Mouse (Mus musculus): ENCODE results near the gene Pars2. TPM values are rescaled to one million over a fixed set of nuclear protein-coding genes. Genes with fewer than 3 reads are reported as not detected.
A peak's percentile ranks its signal among the peaks of the same experiment; 100 is the strongest.

Pars2 gene
- polyA plus RNA-seq, 1 experiment from 2014 or later, result 11.8 TPM

DNA sequence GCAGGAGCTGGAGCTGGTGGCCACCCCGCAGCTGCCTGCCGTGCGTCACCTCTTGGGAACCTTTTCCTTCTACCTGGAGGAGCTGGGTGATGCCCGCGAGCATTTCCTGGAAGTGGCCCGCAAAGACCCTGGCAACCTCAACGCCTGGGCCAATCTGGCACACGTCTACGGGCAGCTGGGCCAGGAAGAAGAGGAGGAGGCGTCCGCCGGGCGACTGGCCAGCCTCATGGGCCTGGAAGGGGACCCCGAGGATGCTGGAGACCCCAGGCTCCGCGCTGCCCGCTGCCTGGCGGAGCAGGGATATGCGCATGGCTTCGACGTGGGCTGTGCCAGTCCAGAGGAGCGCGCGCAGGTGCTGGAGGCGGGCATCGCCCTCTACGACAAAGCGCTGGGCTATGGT lies 28.2 kb upstream of the Pars2 start:
- Histone ChIP-seq H3K36me3 (ENCODE audit: insufficient read depth, low read length) (no peaks in the 10 kb centered on the region), H3K27ac (no peak overlapping the region), H3K9ac (ENCODE audit: low read depth, low read length) (no peak overlapping the region), H3K4me3 (replicated peaks; ENCODE audit: low read depth, low read length) (0 out of 2 replicates have a peak overlapping the region, but pooled peaks have one; percentile 15), H3K4me2 (ENCODE audit: low read length) (peak overlapping the region; percentile 43), H3K4me1 (replicated peaks; ENCODE audit: insufficient read depth, low read length) (0 out of 2 replicates have a peak, but pooled peaks cover 5% of the 10 kb centered on the region), H3K27me3 (ENCODE audit: insufficient read depth, low read length) (peaks cover 16% of the 10 kb centered on the region), H3K9me3 (replicated peaks; ENCODE audit: low read length) (no peaks in the 10 kb centered on the region)
- DNase-seq (ENCODE audit: low spot score) (no peak), ATAC-seq (replicated peaks; ENCODE audit: low FRiP score, low read depth) (no peak)
- TF ChIP-seq CTCF (IDR thresholded peaks at IDR 0.05; ENCODE audit: low read depth), result no peak
- 25% methylated on average over 25 of the region's 28 CpGs for WGBS

DNA sequence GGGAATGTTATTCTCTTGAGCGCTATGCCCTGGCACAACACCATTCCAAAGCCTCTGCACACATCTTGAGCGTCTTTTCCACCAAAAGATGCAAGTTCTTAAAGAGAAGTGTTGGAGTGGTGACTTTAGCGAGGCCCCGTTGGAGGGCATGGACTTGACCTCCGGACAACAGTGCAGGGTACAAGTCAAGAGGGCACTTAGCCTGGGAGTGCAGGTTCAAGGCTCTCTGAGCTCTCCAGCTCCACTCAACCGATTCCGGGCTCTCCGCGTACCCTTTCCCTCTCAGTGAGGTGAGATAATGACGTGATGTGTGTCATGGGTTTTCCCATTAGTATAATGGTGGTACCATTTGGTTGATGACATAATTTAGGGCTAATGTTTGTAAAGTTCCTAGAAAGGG lies 26.6 kb upstream of the Pars2 start:
- no peak overlapping the region for H3K27ac ChIP-seq
- H3K4me3 ChIP-seq (replicated peaks; ENCODE audit: low read depth, low read length), result no peak overlapping the region
- H3K27me3 ChIP-seq (ENCODE audit: insufficient read depth, low read length), result peaks cover 16% of the 10 kb centered on the region
- 0 out of 2 replicates have a peak, but pooled peaks cover 7% of the 10 kb centered on the region for H3K4me1 ChIP-seq (replicated peaks; ENCODE audit: insufficient read depth, low read length)
- WGBS, result 89% methylated on average over 10 of the region's 10 CpGs
- no peak for ATAC-seq (replicated peaks; ENCODE audit: low FRiP score, low read depth)
- H3K9me3 ChIP-seq (replicated peaks; ENCODE audit: low read length), result no peaks in the 10 kb centered on the region
- H3K4me2 ChIP-seq (ENCODE audit: low read length), result no peak overlapping the region
- H3K9ac ChIP-seq (ENCODE audit: low read depth, low read length), result no peak overlapping the region
- H3K36me3 ChIP-seq (ENCODE audit: insufficient read depth, low read length), result no peaks in the 10 kb centered on the region
- DNase-seq (ENCODE audit: low spot score), result no peak
- TF ChIP-seq CTCF (IDR thresholded peaks at IDR 0.05; ENCODE audit: low read depth), result no peak

DNA sequence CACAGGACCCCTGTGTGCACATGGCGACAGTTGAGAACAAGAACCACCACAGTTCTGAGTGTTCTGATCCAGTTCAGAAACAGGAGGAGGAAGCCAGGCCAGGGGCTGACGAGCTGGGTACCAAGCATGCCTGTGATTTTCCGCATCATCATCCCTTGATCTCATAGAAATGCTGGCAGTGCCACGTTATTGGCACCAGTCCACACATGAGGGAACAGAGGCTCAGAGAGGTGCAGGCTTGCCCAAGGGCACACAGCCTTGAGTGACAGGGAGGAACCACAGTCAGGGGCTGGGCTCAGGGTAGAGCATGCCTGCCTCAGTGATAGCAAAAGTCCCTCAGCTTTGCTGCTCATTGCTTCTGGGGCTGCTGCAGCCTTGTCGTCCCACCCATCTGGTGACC lies 23.1 kb upstream of the Pars2 start:
- H3K4me2 ChIP-seq (ENCODE audit: low read length), result no peak overlapping the region
- no peak for ATAC-seq (replicated peaks; ENCODE audit: low FRiP score, low read depth)
- no peaks in the 10 kb centered on the region for H3K9me3 ChIP-seq (replicated peaks; ENCODE audit: low read length)
- WGBS, result 82% methylated on average over 5 of the region's 5 CpGs
- H3K4me3 ChIP-seq (replicated peaks; ENCODE audit: low read depth, low read length), result no peak overlapping the region
- H3K36me3 ChIP-seq (ENCODE audit: insufficient read depth, low read length), result no peaks in the 10 kb centered on the region
- no peak overlapping the region for H3K9ac ChIP-seq (ENCODE audit: low read depth, low read length)
- H3K27ac ChIP-seq, result no peak overlapping the region
- H3K27me3 ChIP-seq (ENCODE audit: insufficient read depth, low read length), result peaks cover 6% of the 10 kb centered on the region
- no peak for TF ChIP-seq CTCF (IDR thresholded peaks at IDR 0.05; ENCODE audit: low read depth)
- peaks cover 11% of the 10 kb centered on the region for H3K4me1 ChIP-seq (replicated peaks; ENCODE audit: insufficient read depth, low read length)
- no peak for DNase-seq (ENCODE audit: low spot score)

DNA sequence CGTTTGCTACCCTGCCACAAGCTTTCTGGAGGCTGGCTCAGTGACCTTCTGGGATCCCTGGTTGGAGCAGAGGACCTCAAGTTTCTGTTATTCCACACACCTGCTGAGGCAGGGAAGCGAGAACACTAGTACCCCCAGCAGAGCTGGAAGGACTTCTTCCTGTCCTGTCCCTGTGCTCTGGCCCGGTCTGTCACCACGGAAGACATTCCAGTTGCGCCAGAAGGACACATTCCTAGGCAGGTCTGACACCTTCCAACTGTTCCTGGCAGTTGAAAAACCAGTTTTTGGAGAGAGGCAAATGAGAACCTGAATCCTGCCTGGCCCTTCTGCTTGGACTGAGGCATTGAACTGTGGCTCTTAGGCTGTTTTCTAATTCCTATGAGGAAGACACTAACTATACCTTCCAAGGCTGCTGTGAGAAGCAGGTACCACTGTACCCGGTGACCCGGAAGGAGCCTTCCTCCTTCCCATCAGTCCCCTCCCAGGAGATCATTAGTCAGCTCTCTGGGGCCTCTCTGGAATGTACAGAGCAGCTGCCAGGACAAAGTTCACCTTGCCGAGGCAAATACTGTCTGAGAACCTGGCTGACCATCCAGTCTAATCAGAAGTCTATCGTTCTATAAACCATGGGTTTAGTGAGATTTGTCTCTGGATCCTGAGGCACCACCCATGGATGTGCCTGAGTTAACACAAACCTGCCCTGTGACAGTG lies 22.1 kb upstream of the Pars2 start:
- H3K4me2 ChIP-seq (ENCODE audit: low read length), result no peak overlapping the region
- H3K27me3 ChIP-seq (ENCODE audit: insufficient read depth, low read length), result no peaks in the 10 kb centered on the region
- H3K9me3 ChIP-seq (replicated peaks; ENCODE audit: low read length), result no peaks in the 10 kb centered on the region
- no peak for DNase-seq (ENCODE audit: low spot score)
- no peak for TF ChIP-seq CTCF (IDR thresholded peaks at IDR 0.05; ENCODE audit: low read depth)
- H3K4me3 ChIP-seq (replicated peaks; ENCODE audit: low read depth, low read length), result no peak overlapping the region
- H3K4me1 ChIP-seq (replicated peaks; ENCODE audit: insufficient read depth, low read length), result peaks cover 11% of the 10 kb centered on the region
- H3K9ac ChIP-seq (ENCODE audit: low read depth, low read length), result no peak overlapping the region
- H3K36me3 ChIP-seq (ENCODE audit: insufficient read depth, low read length), result no peaks in the 10 kb centered on the region
- ATAC-seq (replicated peaks; ENCODE audit: low FRiP score, low read depth), result peak; percentile 79
- 30% methylated on average over 9 of the region's 9 CpGs for WGBS
- peak overlapping the region; percentile 70 for H3K27ac ChIP-seq

DNA sequence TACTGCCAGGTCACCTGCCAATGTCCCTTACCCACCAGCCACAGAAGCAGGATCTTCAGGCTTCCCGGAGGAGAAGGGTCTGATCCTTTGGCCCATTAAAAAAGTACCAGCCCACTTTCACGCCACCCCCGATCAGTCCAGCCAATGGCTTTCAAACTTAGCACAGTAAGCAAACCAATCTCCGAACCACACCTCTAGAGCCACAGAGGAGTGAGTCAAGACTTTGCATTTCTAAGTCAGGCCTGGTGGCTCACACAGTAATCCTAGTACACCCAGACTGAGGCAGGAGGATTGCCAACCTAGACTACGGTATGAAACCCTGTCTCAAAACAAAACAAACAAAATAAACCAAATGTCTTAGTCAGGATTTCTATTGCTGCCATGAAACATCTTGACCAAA lies 21.5 kb upstream of the Pars2 start:
- Histone ChIP-seq H3K9me3 (replicated peaks; ENCODE audit: low read length) (no peaks in the 10 kb centered on the region), H3K27ac (peak overlapping the region; percentile 68), H3K4me1 (replicated peaks; ENCODE audit: insufficient read depth, low read length) (peaks cover 11% of the 10 kb centered on the region), H3K9ac (ENCODE audit: low read depth, low read length) (no peak overlapping the region), H3K4me3 (replicated peaks; ENCODE audit: low read depth, low read length) (no peak overlapping the region), H3K36me3 (ENCODE audit: insufficient read depth, low read length) (no peaks in the 10 kb centered on the region), H3K4me2 (ENCODE audit: low read length) (no peak overlapping the region), H3K27me3 (ENCODE audit: insufficient read depth, low read length) (no peaks in the 10 kb centered on the region)
- ATAC-seq (replicated peaks; ENCODE audit: low FRiP score, low read depth) (0 out of 2 replicates have a peak, but pooled peaks have one; percentile 18), DNase-seq (ENCODE audit: low spot score) (no peak)
- no peak for TF ChIP-seq CTCF (IDR thresholded peaks at IDR 0.05; ENCODE audit: low read depth)
- WGBS, result 48% methylated on average over 5 of the region's 5 CpGs

DNA sequence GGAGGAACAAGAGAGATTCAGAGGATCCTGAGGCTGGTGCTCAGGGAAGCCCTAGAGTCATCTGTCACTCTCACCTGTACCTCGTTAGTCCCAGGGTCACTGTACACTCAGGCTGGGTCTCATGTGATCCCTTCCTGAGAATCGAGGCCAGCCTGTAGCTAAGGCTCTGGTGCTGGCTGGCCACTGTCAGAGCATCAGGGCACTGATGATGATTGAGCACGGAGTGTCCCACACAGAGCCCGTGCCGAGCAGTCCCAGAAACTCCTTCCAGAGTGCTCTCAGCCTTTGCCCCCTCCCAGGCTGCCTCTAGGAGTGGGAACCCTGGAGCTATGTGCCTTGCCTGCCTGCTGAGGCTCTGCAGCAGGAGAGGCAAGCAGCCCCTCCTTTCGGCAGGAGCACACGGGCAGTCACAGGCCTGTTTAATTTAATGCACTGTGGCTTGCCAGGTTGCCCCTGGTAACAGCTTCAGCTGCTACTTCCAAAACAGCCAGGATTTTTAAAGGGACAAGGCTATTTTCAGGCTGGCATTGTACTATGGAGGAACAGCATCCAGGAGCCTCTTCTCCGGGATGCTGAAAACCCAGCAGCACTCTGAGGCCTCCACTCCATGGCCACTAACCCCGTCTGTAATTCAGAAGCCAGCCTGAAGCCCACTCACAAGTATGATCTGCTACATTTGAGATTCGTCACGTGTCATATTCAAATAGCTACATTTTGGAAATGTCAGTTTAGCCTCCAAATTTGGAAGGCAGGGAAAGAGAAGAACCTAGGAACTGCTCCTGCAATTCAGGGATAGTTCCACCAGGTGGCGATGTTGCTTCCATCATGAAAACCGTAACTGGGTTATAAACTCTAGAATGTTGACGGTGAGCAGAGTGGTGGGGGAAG lies 20.3 kb upstream of the Pars2 start:
- ATAC-seq (replicated peaks; ENCODE audit: low FRiP score, low read depth) (no peak), DNase-seq (ENCODE audit: low spot score) (peak; percentile 73)
- Histone ChIP-seq H3K4me3 (replicated peaks; ENCODE audit: low read depth, low read length) (no peak overlapping the region), H3K36me3 (ENCODE audit: insufficient read depth, low read length) (no peaks in the 10 kb centered on the region), H3K27me3 (ENCODE audit: insufficient read depth, low read length) (no peaks in the 10 kb centered on the region), H3K9me3 (replicated peaks; ENCODE audit: low read length) (no peaks in the 10 kb centered on the region), H3K4me1 (replicated peaks; ENCODE audit: insufficient read depth, low read length) (peaks cover 11% of the 10 kb centered on the region), H3K4me2 (ENCODE audit: low read length) (no peak overlapping the region), H3K27ac (0 out of 2 replicates have a peak overlapping the region, but pooled peaks have one; percentile 68), H3K9ac (ENCODE audit: low read depth, low read length) (no peak overlapping the region)
- WGBS, result 16% methylated on average over 14 of the region's 14 CpGs
- TF ChIP-seq CTCF (IDR thresholded peaks at IDR 0.05; ENCODE audit: low read depth), result peak; percentile 88

All from kidney, postnatal 0 days (tissue).